Mouse (Mus musculus): ENCODE measurements around the gene Sae1.
"Not testable (repeated sequence)": the region's sequence is repeated elsewhere in the genome, so short reads cannot be mapped to it uniquely, and the experiment has no call there.

Sae1 gene

DNA sequence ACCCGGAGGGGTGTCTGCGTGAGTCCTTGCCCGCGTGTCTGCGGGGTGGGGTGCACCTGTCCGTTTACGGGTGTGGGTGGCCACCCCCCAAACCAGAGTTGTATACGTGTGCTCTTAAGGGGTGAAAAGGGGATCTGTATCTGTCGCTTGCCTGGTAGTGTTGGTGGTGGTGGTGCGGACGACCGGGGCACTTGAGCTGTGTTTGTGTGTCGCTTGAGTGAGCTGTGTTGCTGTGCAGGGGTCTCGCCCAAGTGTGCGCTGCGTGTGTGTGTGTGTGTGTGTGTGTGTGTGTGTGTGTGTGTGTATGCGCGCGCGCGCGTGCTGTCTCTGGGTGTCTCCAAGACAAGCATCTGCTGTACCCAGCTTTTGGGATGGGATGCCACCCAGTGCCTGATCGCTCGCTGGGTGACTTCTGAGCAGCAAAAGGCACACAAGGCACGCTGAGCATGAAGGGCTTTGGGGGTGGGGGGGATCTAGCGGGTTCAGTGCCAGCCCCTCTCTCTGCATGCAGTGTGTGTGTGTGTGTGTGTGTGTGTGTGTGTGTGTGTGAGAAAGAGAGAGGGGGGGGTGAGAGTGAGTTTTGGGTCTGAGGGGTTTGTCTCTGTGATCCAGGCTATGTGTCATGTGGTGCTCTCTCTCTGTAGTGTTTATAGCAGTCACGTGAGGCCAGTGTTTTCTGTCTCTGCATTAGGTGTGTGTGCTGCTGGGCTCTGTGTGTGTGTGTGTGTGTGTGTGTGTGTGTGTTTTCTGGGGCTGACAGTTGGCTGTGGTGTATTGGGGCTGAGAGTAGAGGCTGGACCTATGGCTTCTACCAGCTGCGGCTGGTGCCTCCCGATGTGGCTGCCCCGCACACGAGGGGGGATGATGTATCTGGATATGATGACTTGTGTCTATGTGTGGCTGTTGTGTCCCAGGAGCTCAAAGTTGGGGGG lies 76.8 kb downstream of the Sae1 start:
- DNase-seq (ENCODE audit: low spot score in 2 of 2) = peak; percentile 53 to 71

DNA sequence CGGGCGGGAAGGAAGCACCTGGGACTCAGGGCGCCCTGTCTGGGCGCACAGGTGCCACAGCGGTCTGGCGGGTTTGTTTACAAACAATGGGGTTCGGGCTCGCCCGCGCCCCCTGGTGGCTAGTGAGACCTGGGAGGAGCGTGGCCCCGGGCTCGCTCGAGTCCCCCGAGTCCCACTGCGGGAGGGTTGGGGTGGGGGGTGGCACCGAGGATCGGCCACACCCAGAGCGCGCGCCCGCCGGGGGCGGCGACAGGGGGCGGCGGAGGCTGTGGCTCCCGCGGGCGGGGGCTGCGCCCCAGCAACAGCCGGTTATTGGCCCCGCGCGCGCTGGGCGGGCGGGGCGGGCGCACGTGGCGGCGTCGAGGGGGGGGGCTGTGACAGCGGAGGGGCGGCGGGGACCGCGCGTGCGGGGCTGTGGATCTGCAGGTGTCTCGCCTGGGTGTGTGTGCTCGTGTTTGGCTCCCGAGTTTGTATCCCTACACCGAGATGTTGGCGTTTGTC lies 77.5 kb downstream of the Sae1 start:
- DNase-seq (ENCODE audit: low spot score in 2 of 2) = peak; percentile 94

DNA sequence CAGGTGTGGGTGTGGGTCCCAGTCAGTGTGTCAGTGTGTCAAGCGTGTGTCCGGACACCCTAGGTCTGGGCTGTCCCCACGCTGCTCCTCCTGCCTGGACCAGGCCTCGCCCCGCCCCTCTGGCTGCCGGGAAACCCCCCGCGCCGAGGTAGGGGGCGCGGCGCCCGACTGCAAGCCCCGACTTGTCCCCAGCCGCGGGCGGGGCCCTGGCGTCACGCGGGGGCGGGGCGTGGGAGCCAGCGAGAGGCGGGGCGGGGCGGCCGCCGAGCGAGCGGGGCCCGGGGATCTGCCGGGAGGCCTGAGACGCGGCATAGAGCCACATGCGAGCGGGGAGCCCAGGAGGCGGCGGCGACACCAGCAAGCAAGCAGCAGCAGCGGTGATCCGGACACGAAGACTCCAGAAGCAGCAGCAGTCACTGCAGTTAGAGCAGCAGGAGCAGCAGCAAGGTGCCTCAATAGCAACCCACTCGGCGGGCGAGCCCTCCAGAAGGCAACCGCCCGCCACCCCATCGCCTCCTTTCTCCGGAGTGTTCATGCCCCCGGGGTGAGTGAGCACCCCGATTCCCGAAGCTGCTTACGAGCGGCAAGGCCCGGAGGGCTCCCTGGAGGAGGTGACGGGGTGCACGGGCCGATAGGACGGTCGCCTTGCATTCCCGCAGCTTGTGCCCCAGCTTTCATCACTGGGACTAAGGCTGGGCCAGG lies 78.1 kb downstream of the Sae1 start:
- peak; percentile 93 to 95 for DNase-seq (ENCODE audit: low spot score in 2 of 2)

DNA sequence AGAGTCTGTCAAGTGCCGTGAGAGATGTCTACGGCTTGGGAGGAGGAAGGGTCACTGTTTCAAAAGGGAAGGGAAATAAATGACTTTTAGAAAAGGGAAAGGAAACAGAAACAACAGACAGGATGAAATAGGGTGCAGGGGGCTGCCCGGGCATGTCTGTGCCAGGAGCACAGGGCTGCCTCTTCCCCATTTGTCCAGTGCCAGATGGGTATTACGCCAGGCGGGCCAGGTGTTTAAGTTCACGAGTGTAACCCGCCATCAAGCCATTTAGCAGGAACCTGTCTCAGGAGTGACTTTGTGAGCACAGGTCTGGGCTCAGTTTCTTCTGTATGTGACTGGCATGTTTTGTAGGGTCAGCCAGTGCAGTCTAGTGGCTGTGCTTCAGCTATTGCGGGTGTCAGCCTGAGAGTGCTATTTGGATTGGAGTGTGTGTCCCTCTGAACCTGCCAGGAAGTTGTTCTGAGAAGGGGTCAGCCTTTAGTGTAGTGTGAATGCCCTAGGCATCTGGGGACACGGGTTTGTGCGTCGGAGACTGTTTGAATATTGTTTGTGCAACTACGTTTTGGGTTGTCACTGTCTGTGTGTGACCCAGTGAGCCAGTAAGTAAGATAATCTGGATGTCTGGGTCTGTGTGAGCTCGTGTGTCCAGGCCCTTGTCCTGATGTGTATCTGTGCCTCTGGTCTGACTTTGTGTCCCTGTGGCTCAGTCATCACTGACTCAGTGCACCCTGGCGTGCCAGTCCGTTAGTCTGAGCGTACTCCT lies 78.9 kb downstream of the Sae1 start:
- peak in 1 of 2 experiments; percentile 30 for DNase-seq (ENCODE audit: low spot score in 2 of 2)

DNA sequence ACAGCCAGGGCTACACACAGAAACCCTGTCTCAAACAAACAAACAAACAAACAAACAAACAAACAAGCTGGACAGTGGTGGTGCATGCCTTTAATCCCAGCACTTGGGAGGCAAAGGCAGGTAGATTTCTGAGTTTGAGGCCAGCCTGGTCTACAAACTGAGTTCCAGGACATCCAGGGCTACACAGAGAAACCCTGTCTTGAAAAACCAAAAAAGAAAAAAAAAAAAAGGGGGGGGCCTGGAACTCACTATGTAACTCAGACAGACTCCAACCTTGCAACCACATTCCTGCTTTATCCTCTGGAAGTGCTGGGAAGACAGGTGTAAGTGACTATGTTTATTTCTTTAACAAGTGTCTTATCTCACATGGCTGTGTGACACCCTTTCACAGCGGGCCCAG lies 79.5 kb downstream of the Sae1 start, which contains the start of gene Bbc3:
Gene Bbc3 (plus strand): TSS at position 301 of the 400 bp plus-strand sequence.
- not testable (repeated sequence) for DNase-seq (ENCODE audit: low spot score in 2 of 2)

DNA sequence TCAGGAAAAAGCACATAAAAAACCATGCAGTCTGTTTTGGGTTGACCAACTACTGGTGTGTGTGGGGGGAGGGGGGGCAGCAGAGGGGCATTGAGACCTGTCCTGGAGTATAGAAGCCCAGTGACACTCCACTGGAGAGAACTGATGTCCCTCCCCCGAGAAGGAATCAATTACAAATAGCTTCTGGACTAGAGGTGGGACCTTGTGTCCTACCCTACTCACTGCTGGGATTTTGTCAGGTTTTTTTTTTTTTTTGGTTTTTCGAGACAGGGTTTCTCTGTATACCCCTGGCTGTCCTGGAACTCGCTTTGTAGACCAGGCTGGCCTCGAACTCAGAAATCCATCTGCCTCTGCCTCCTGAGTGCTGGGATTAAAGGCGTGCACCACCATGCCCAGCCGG lies 80.5 kb downstream of the Sae1 start:
- DNase-seq (ENCODE audit: low spot score in 2 of 2) = not testable (repeated sequence)

DNA sequence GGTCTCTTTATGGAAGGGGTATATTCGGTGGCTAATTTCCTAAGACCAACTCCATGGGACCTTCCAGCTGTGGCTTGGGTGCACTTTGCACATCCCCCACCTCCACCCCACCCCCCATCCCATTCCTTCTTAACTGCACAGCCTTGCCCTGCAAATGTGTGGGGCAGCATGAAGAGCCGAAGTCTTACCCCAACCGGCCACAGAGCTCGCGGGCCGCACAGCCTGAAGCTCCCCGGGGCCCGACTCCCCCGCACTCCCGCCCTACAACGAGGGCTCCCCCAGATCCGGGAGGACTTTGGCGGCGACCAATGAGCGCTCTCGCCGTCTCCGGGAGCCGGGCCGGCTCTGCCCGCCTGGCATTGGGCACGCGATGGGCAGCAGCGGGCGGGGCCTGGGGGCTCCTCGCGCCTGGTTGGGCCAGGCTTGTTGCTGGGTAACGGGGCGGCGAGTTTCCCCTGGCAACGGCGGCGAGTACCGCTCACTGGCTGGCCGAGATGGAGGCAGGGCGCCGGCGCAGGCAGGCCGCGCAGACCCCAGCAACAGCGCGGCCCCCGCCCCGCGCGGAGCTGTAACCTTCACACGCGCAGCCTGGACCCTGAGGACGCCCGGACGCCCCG lies 88.1 kb downstream of the Sae1 start:
- DNase-seq (ENCODE audit: low spot score in 2 of 2) = peak; percentile 53 to 78

DNA sequence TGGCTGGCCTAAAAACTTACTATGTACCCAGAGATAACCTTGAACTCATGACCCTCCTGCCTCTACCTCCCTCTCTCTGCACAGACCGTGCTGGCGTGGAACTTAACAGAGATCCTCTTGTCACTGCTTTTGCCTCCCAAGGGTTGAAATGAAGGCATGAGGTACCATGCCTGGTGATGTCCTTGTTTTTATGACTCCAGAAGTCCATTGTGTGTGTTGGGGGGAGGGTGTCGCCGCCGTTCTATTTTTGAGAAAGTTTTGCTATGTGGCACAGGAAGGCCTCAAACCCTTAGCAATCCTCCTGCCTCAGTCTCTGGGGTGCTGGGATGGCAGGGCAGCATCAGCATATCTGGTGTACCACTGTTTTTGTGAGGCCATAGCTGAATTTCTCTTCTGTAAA lies 88.7 kb downstream of the Sae1 start:
- DNase-seq (ENCODE audit: low spot score in 2 of 2) = no peak

DNA sequence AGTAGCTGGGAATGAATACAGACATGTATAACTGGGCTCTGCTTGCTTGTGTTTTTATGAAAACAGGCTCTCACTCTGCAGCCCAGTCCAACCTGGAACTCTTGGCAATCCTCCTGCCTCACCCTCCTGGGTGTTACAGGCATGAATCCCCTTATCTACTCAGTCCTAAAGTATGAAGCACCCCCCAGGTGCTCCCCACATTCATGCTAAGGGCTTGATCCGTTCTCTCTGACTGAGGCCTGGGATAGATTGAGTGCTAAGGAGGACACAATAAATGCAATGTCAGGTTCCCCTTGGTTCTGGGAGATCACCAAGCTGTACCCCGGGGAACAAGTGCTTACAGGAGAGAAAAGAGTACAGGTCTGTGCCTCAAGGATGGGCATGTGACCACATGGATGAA lies 90.0 kb downstream of the Sae1 start:
- no peak for DNase-seq (ENCODE audit: low spot score in 2 of 2)

DNA sequence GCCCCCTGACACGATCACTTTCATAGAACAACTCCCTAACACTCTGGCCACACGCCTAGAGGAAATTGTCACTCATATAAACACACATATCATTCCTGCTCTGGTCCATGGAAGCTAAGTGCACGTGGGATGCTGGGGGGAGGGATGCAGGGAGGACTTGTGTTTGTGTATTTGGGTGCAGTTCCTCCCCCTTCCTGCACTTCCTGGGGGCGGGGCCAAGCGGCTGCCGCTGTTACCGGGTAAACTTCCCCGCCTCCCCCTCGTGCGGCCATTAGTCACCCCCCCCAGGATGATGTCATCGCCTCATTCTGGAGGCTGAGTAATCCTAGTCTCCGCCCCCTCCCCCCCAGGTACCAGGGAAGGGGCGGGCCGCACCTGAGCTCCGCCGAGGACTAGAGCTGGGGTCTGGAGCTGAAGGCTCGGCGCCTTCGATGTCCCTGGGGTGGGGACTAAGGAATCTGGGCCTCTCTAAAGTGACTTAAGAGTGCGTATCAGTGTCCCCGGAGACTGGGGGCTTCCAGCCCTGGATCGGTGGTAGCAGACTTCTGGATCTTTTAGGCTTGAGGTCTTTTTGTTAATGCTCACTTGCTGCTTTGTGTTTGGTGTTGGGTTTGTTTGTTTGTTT lies 90.7 kb downstream of the Sae1 start:
- DNase-seq (ENCODE audit: low spot score in 2 of 2) = peak; percentile 76 to 93

DNA sequence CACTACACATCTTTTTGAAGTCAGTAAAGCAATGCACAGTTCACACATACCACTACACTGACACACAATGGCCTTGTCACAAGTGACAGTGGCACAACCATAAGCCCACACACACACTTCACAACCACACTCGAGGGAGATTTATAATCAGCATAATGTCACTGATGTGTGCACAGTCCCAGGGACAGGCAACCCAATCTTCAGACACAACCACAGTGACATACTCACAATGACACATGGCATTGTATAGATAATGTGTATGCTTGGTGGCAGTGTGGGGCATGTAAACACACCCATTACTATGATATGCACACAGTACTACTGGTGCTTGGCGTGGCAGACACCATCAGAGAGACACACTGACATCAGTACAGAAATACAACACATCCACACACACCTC lies 91.5 kb downstream of the Sae1 start:
- peak in 1 of 2 experiments; percentile 29 for DNase-seq (ENCODE audit: low spot score in 2 of 2)

DNA sequence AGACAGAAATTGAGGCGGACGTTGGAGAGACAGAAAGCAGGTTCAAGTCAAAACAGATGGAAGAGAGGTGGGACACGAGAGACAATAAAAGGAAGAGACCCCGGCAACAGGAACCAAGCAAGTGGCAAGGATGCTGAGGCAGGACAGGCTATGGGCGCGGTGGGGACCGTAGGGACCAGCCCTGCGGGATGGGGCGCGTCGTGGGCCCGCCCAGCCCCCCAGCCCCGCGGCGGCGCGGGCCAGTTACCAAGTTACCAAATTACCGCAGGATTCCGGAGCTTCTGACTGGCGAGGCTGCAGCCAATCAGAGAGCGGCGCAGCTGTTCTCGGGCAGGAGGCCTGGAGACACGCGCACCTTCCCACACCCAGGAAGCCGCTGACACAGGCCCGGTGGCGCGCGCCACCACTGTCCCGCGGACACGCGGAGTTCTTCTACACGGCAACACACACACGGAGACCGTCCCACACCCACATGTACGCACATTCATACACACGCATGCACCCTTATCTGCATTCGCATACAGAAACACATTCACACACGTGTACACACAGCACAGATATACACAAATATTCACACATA lies 92.2 kb downstream of the Sae1 start:
- peak; percentile 74 to 83 for DNase-seq (ENCODE audit: low spot score in 2 of 2)

DNA sequence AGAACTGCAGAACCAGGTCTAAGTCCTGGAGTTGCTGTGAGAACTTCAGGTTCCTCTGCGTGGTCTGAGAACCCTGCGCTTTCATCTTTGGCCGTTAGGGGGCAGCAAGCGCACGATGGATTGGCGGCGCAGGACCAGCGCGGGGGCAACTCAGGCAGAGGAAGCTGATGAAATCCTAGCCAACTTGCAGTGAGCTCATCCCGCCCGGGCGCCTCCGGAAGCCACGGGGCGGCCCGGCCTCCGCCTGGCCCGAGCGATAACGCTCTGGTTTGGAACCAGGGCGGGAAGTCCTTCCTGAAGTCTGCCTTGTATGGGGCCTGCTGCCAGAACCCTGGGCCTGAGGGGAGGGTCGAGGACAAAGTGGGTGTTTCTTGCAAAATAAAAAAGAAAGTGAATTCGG lies 92.8 kb downstream of the Sae1 start:
- DNase-seq (ENCODE audit: low spot score in 2 of 2) = peak; percentile 96 to 97

DNA sequence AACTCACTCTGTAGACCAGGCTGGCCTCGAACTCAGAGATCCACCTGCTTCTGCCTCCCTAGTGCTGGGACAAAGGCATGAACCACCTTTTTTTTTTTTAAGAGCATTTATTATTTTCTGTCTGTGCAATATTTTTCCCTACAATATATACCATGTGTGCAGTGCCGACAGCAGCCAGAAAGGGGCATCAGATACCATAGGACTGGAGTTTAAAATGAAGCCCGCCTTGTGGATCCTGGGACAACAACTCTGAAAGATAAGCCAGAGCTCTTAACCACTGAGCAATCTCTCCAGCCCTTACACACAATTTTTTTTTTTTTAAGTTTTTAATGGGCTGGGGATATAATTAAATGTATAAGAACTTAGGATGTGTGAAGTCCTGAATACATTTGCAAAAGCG lies 93.3 kb downstream of the Sae1 start:
- DNase-seq (ENCODE audit: low spot score in 2 of 2) = peak; percentile 39 to 80

DNA sequence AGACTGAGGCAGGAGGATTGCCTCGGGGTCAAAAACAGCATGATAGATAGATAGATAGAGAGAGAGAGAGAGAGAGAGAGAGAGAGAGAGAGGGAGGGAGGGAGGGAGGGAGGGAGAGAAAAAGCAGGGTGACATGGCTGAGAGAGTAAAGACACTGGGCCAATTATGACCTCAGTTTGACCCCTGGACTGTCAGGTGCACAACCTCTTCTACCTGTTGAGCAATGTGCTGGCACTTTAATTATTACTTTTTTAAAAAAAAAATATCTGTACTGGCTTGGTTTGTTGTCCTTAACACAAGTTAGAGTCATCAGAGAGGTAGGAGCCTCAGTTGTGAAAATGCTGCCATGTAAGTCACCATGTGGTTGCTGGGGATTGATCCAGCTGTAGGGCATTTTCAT lies 99.8 kb downstream of the Sae1 start:
- no peak for DNase-seq (ENCODE audit: low spot score in 2 of 2)

DNA sequence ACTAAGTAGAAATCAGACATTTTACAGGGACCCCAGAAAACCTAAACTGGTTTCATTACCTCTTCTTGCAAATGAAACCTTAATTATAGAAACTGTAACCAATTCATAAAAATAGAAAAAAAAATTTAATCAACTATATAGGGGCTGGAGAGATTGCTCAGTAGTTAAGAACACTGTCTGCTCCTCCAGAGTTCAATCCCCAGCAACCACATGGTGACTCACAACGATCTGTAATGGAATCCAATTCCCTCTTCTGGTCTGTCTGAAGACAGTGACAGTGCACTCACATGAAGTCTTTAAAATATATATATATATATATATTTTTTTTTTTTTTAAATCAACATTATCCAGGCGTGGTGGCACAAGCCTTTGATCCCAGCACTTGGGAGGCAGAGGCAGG lies 100.6 kb downstream of the Sae1 start:
- DNase-seq (ENCODE audit: low spot score in 2 of 2) = no peak

DNA sequence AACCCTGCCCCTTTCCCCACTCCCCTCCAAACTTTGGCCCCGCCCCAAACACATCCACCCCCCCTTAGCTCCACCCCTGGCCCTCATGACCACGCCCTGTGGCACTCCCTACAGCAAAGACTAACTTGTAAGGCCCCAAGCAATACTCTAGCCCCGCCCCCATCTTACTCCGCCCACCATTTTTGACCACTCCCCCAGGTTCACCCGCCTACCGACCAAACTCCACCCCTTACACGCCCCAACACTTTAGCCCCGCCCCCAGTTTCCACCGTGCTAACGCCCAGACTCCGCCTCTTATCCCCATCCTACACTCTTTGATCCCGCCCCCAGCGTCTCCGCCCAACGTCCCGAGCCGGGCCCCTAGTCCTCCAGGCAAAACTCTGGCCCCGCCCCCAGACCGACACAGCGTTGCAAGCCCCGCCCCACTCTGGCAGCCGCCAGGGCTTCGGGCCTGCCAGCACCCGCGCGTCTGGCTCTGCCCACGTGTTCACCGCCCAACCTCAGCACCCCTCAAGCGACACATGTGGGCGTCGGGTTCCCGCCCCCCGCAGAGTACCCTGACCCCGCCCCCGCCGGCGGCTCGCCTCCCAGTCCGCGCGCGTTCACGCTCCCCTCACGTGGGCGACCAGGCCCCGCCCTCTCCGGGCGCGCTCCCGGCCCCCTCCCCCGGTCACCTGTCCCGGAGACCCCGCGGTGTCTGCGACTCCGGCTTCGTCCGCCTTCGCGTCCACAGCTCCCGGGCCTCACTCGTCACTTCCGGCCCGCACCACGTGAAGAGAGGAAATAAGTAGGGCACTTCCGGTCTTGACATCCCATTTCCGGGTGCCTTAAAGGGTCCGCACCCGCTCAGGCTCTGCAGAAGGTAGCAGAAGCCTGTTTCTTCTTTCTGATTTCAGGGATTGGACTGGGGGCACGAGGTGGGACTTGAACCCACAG lies 101.3 kb downstream of the Sae1 start, which contains the start of gene Ccdc9:
Gene Ccdc9 (minus strand): TSS at position 770 of the 936 bp plus-strand sequence.
- peak; percentile 98 to 100 for DNase-seq (ENCODE audit: low spot score in 2 of 2)

DNA sequence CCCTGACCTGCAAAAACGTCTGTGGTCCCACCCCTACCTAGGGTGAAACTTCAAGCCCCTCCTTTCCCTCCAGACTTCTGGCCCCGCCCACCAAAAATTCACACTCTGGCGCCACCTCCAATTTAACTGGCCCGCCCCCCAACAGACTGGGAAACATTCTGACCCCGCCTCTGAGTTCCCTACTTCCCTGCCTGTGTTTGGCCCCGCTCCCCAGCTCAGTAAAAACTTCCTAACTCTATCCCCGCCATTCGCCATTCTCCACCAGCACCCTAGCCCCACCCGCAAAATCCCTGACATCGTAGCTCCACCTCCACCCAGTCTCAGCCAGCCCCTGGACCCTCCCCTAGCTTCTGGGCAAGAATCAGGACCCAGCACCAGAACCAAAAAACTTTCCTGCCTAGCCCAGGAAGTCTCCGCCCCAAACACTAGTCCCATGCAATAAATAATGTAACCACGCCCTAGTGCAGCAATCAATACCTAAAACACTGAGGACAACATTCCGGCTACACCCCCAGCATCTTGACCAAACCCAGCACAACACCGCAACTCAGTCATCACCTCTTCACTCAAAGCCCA lies 102.1 kb downstream of the Sae1 start:
- DNase-seq (ENCODE audit: low spot score in 2 of 2) = peak in 1 of 2 experiments; percentile 81

DNA sequence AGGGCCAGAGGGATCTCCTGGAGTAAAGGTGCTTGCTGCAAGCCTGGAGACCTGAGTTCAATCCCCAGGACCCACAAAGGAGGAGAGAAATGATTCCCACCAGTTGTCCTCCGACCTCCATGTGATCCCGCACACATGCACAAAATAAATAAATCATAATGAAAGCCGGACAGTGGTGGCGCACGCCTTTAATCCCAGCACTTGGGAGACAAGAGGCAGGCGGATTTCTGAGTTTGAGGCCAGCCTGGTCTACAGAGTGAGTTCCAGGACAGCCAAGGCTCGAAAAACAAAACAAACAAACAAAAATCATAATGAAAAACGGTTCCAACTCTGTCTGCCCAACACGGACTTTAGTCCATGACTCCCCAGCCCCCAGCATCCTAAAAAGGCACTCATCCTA lies 102.7 kb downstream of the Sae1 start:
- DNase-seq (ENCODE audit: low spot score in 2 of 2) = no peak

Data from spleen, postnatal 10 days (tissue).